Mouse (Mus musculus) kidney, adult 2 months (tissue): ENCODE results near the gene Atp2c1.

ENCODE experiments used
- CTCF ChIP-seq: fragments of 200-500 bp; conservative IDR thresholded peaks from 2 replicates; pipeline ENCODE4 v1.5.1; 2011; ENCODE audit warnings: low read depth, mild to moderate bottlenecking, control low read depth, low read length, moderate library complexity, mixed read lengths; ENCODE audit not compliant: insufficient read depth, insufficient read length
- POLR2A ChIP-seq: fragments of 200-500 bp; IDR thresholded peaks from one replicate; pipeline ENCODE4 v1.6.1; 2011; ENCODE audit warnings: low read depth, low read length, control low read depth

DNA sequence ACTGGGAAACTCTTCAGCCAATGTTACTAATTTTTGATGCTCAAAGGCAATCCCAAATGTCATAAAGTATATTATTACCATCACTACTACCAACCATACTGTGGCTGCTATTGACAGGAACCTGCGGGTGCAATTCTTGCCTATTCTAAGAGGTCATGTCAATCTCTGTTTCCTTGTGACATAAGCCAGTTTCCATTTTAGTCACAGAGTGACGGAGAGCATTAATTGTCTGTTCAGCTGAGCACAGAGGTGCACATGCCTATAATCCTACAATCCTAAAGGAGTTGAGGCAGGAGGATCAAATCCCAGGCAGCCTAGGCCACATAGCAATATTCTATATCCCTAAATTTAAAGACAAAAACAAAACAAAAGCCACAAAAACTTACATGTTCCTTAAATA lies 164.9 kb downstream of the Atp2c1 start:
- TF ChIP-seq CTCF: no peak
- TF ChIP-seq POLR2A: no peak
